Mouse (Mus musculus): ENCODE measurements around the gene Tubb4a. TPM values are rescaled to one million over a fixed set of nuclear protein-coding genes. Genes with fewer than 3 reads are reported as not detected.
A peak's percentile ranks its signal among the peaks of the same experiment; 100 is the strongest.

Gene Tubb4a
- polyA plus RNA-seq, 1 experiment from 2014 or later: 307 TPM

GRCm38 (mm10) chr17:57112768-57113474 is 25.3 kb upstream of the Tubb4a start:
- Histone ChIP-seq H3K27ac (no peak overlapping the region), H3K9ac (replicated peaks) (no peak overlapping the region), H3K4me2 (replicated peaks) (no peak overlapping the region), H3K36me3 (no peaks in the 10 kb centered on the region), H3K9me3 (no peaks in the 10 kb centered on the region), H3K4me1 (replicated peaks) (no peaks in the 10 kb centered on the region), H3K27me3 (no peaks in the 10 kb centered on the region), H3K4me3 (replicated peaks) (no peak overlapping the region)
- ATAC-seq: no peak
- WGBS: 92% methylated on average over 10 of the region's 10 CpGs

GRCm38 (mm10) chr17:57110005-57110404 is 22.4 kb upstream of the Tubb4a start:
- H3K9ac ChIP-seq (replicated peaks): no peak overlapping the region
- H3K9me3 ChIP-seq: no peaks in the 10 kb centered on the region
- no peaks in the 10 kb centered on the region for H3K27me3 ChIP-seq
- no peaks in the 10 kb centered on the region for H3K36me3 ChIP-seq
- peaks cover 20% of the 10 kb centered on the region for H3K4me1 ChIP-seq (replicated peaks)
- WGBS: 90% methylated on average over 1 of the region's 1 CpGs
- no peak overlapping the region for H3K4me2 ChIP-seq (replicated peaks)
- H3K27ac ChIP-seq: no peak overlapping the region
- no peak for ATAC-seq
- no peak overlapping the region for H3K4me3 ChIP-seq (replicated peaks)

- WGBS: 63% methylated on average over 5 of the region's 5 CpGs
- Histone ChIP-seq H3K36me3 (no peaks in the 10 kb centered on the region), H3K4me2 (replicated peaks) (no peak overlapping the region), H3K4me3 (replicated peaks) (no peak overlapping the region), H3K27me3 (no peaks in the 10 kb centered on the region), H3K9me3 (no peaks in the 10 kb centered on the region), H3K27ac (no peak overlapping the region), H3K9ac (replicated peaks) (no peak overlapping the region), H3K4me1 (replicated peaks) (peaks cover 29% of the 10 kb centered on the region)
- ATAC-seq: no peak
Observed at GRCm38 (mm10) chr17:57108666-57109171, 21.1 kb upstream of the Tubb4a start.

GRCm38 (mm10) chr17:57108040-57108665 is 20.6 kb upstream of the Tubb4a start:
- Histone ChIP-seq H3K9ac (replicated peaks) (no peak overlapping the region), H3K27ac (no peak overlapping the region), H3K4me1 (replicated peaks) (peaks cover 29% of the 10 kb centered on the region), H3K9me3 (no peaks in the 10 kb centered on the region), H3K4me2 (replicated peaks) (no peak overlapping the region), H3K36me3 (no peaks in the 10 kb centered on the region), H3K4me3 (replicated peaks) (no peak overlapping the region), H3K27me3 (no peaks in the 10 kb centered on the region)
- ATAC-seq: no peak
- WGBS: 86% methylated on average over 7 of the region's 7 CpGs

- Histone ChIP-seq H3K4me1 (replicated peaks) (peaks cover 29% of the 10 kb centered on the region), H3K27me3 (no peaks in the 10 kb centered on the region), H3K27ac (no peak overlapping the region), H3K9ac (replicated peaks) (no peak overlapping the region), H3K4me2 (replicated peaks) (0 out of 2 replicates have a peak overlapping the region, but pooled peaks have one; percentile 8), H3K4me3 (replicated peaks) (no peak overlapping the region), H3K36me3 (no peaks in the 10 kb centered on the region), H3K9me3 (no peaks in the 10 kb centered on the region)
- WGBS: 94% methylated on average over 5 of the region's 5 CpGs
- ATAC-seq: no peak
Observed at GRCm38 (mm10) chr17:57107064-57107463, 19.5 kb upstream of the Tubb4a start.

GRCm38 (mm10) chr17:57106035-57106368 is 18.4 kb upstream of the Tubb4a start:
- 6% methylated on average over 9 of the region's 9 CpGs for WGBS

GRCm38 (mm10) chr17:57105181-57106034 is 17.8 kb upstream of the Tubb4a start, which contains the start of gene Tnfsf9:
Gene Tnfsf9 (plus strand): TSS chr17:57105325.
- peak; percentile 85 for ATAC-seq
- under 1% methylated on average over 59 of the region's 61 CpGs for WGBS

More at GRCm38 (mm10) chr17:57106035-57106368, 18.4 kb upstream of the Tubb4a start:
- ATAC-seq: no peak
- Histone ChIP-seq H3K4me3 (replicated peaks) (peak overlapping the region; percentile 61), H3K4me2 (replicated peaks) (peak overlapping the region; percentile 90), H3K9me3 (no peaks in the 10 kb centered on the region), H3K27ac (no peak overlapping the region), H3K27me3 (no peaks in the 10 kb centered on the region), H3K9ac (replicated peaks) (peak overlapping the region; percentile 81), H3K36me3 (no peaks in the 10 kb centered on the region), H3K4me1 (replicated peaks) (peaks cover 29% of the 10 kb centered on the region)

GRCm38 (mm10) chr17:57104496-57104895 is 16.9 kb upstream of the Tubb4a start:
- Histone ChIP-seq H3K9me3 (no peaks in the 10 kb centered on the region), H3K27ac (no peak overlapping the region), H3K9ac (replicated peaks) (peak overlapping the region; percentile 81; the same call in 1 of the 2 replicates), H3K36me3 (no peaks in the 10 kb centered on the region), H3K4me1 (replicated peaks) (peaks cover 29% of the 10 kb centered on the region), H3K27me3 (no peaks in the 10 kb centered on the region), H3K4me2 (replicated peaks) (peak overlapping the region; percentile 90), H3K4me3 (replicated peaks) (peak overlapping the region; percentile 61)
- 50% methylated on average over 4 of the region's 4 CpGs for WGBS
- ATAC-seq: peak; percentile 12; the same call in 1 of the 2 replicates

More at GRCm38 (mm10) chr17:57105181-57106034, 17.8 kb upstream of the Tubb4a start, which contains the start of gene Tnfsf9:
- Histone ChIP-seq H3K9me3 (no peaks in the 10 kb centered on the region), H3K36me3 (no peaks in the 10 kb centered on the region), H3K4me1 (replicated peaks) (peaks cover 29% of the 10 kb centered on the region), H3K27ac (no peak within 1 kb of the TSS), H3K4me2 (replicated peaks) (peak within 1 kb of the TSS; percentile 90), H3K27me3 (no peaks in the 10 kb centered on the region), H3K9ac (replicated peaks) (peak within 1 kb of the TSS; percentile 81), H3K4me3 (replicated peaks) (peak within 1 kb of the TSS; percentile 61)

GRCm38 (mm10) chr17:57102276-57102675 is 14.7 kb upstream of the Tubb4a start:
- Histone ChIP-seq H3K4me2 (replicated peaks) (no peak overlapping the region), H3K36me3 (no peaks in the 10 kb centered on the region), H3K4me1 (replicated peaks) (peaks cover 27% of the 10 kb centered on the region), H3K4me3 (replicated peaks) (no peak overlapping the region), H3K27ac (no peak overlapping the region), H3K27me3 (no peaks in the 10 kb centered on the region), H3K9ac (replicated peaks) (no peak overlapping the region), H3K9me3 (no peaks in the 10 kb centered on the region)
- ATAC-seq: no peak
- 92% methylated on average over 2 of the region's 2 CpGs for WGBS

- no peak overlapping the region for H3K4me2 ChIP-seq (replicated peaks)
- no peak for ATAC-seq
- peaks cover 5% of the 10 kb centered on the region for H3K27me3 ChIP-seq
- no peaks in the 10 kb centered on the region for H3K36me3 ChIP-seq
- H3K4me1 ChIP-seq (replicated peaks): peaks cover 13% of the 10 kb centered on the region
- no peak overlapping the region for H3K9ac ChIP-seq (replicated peaks)
- no peak overlapping the region for H3K4me3 ChIP-seq (replicated peaks)
- H3K27ac ChIP-seq: no peak overlapping the region
- H3K9me3 ChIP-seq: no peaks in the 10 kb centered on the region
- 9% methylated on average over 10 of the region's 10 CpGs for WGBS
Observed at GRCm38 (mm10) chr17:57099629-57100325, 12.2 kb upstream of the Tubb4a start.

GRCm38 (mm10) chr17:57098321-57098720 is 10.7 kb upstream of the Tubb4a start:
- no peak overlapping the region for H3K4me3 ChIP-seq (replicated peaks)

More at GRCm38 (mm10) chr17:57098321-57098720, 10.7 kb upstream of the Tubb4a start:
- Histone ChIP-seq H3K27ac (no peak overlapping the region), H3K9ac (replicated peaks) (no peak overlapping the region), H3K27me3 (peaks cover 7% of the 10 kb centered on the region), H3K9me3 (no peaks in the 10 kb centered on the region), H3K4me1 (replicated peaks) (peaks cover 7% of the 10 kb centered on the region), H3K4me2 (replicated peaks) (no peak overlapping the region), H3K36me3 (no peaks in the 10 kb centered on the region)
- no peak for ATAC-seq
- WGBS: 85% methylated on average over 5 of the region's 5 CpGs
